Mouse (Mus musculus) macrophage (primary cell): Measurements from ENCODE around the gene Cdh13. TPM values are rescaled to one million over a fixed set of nuclear protein-coding genes. Genes with fewer than 3 reads are reported as not detected.
"Not testable (repeated sequence)": the region's sequence is repeated elsewhere in the genome, so short reads cannot be mapped to it uniquely, and the experiment has no call there.

ENCODE experiments used
- H3K27ac ChIP-seq: fragments of 350-480 bp; formaldehyde crosslinking; 2 replicates; pipeline ENCODE4 v1.9.0; 2021
- H3K36me3 ChIP-seq: fragments of 350-480 bp; formaldehyde crosslinking; 2 replicates; pipeline ENCODE4 v1.9.0; 2021; ENCODE audit errors: inconsistent target
- H3K4me3 ChIP-seq: fragments of 350-480 bp; formaldehyde crosslinking; 2 replicates; pipeline ENCODE4 v1.9.0; 2021; ENCODE audit errors: inconsistent target
- H3K79me2 ChIP-seq: fragments of 350-480 bp; formaldehyde crosslinking; 2 replicates; pipeline ENCODE4 v1.9.0; 2021; ENCODE audit errors: inconsistent target
- WGBS: methylation state at CpG from one replicate; pipeline ENCODE4 v1.1.7; 2026; ENCODE audit warnings: inconsistent platforms; ENCODE audit not compliant: missing documents; 5-methylcytosine and 5-hydroxymethylcytosine counted together
- polyA plus RNA-seq: library from polyadenylated mRNA; stranded (reverse); fragments of 250-400 nt; gene quantifications from 3 replicates; pipeline ENCODE4 v1.2.4, GENCODE M21; 2018; ENCODE audit warnings: inconsistent platforms

Cdh13 gene
- polyA plus RNA-seq, 1 experiment from 2014 or later = not detected

- Histone ChIP-seq H3K27ac (no peak overlapping the region), H3K36me3 (peaks cover 16% of the 10 kb centered on the region; the same call in 1 of the 2 replicates), H3K79me2 (no peaks in the 10 kb centered on the region), H3K4me3 (no peak overlapping the region)
- WGBS = 17% methylated on average over 10 of the region's 10 CpGs
Observed at GRCm38 (mm10) chr8:119352977-119353658, 1069.6 kb downstream of the Cdh13 start.

GRCm38 (mm10) chr8:119353659-119354023 is 1070.1 kb downstream of the Cdh13 start:
- WGBS = 27% methylated on average over 6 of the region's 6 CpGs
- H3K4me3 ChIP-seq = no peak overlapping the region
- no peak overlapping the region for H3K27ac ChIP-seq
- H3K79me2 ChIP-seq = no peaks in the 10 kb centered on the region
- H3K36me3 ChIP-seq = peaks cover 11% of the 10 kb centered on the region; the same call in 1 of the 2 replicates

- H3K79me2 ChIP-seq, H3K4me3 ChIP-seq, H3K27ac ChIP-seq, H3K36me3 ChIP-seq: not testable (repeated sequence)
- 44% methylated on average over 4 of the region's 5 CpGs for WGBS
Observed at GRCm38 (mm10) chr8:119356631-119357030, 1073.1 kb downstream of the Cdh13 start.

GRCm38 (mm10) chr8:119358175-119358574 is 1074.6 kb downstream of the Cdh13 start:
- H3K27ac ChIP-seq = no peak overlapping the region
- no peak overlapping the region for H3K4me3 ChIP-seq
- H3K79me2 ChIP-seq = no peaks in the 10 kb centered on the region
- no peaks in the 10 kb centered on the region for H3K36me3 ChIP-seq
- 87% methylated on average over 7 of the region's 7 CpGs for WGBS

- 61% methylated on average over 7 of the region's 14 CpGs for WGBS
Observed at GRCm38 (mm10) chr8:119358836-119359235, 1075.3 kb downstream of the Cdh13 start.

GRCm38 (mm10) chr8:119360686-119361295 is 1077.3 kb downstream of the Cdh13 start:
- no peaks in the 10 kb centered on the region for H3K79me2 ChIP-seq
- H3K4me3 ChIP-seq = no peak overlapping the region
- H3K27ac ChIP-seq = no peak overlapping the region
- no peaks in the 10 kb centered on the region for H3K36me3 ChIP-seq
- 75% methylated on average over 8 of the region's 8 CpGs for WGBS

More at GRCm38 (mm10) chr8:119358836-119359235, 1075.3 kb downstream of the Cdh13 start:
- no peaks in the 10 kb centered on the region for H3K36me3 ChIP-seq
- no peaks in the 10 kb centered on the region for H3K79me2 ChIP-seq
- no peak overlapping the region for H3K4me3 ChIP-seq
- no peak overlapping the region for H3K27ac ChIP-seq
